Mouse (Mus musculus): Measurements from ENCODE around the gene Zfp143.

- TF ChIP-seq POLR2A (IDR thresholded peaks at IDR 0.05; ENCODE audit: insufficient read depth, low read length) (no peak), CTCF (IDR thresholded peaks at IDR 0.05; ENCODE audit: low read depth, low read length) (no peak), EP300 (IDR thresholded peaks at IDR 0.05; ENCODE audit: insufficient read depth, low read depth, low read length) (no peak)
Measured at GRCm38 (mm10) chr7:110026594-110026993, 34.4 kb upstream of the Zfp143 start.

All from ES-Bruce4 (cell line).